9 mouse cellular contexts compared by ENCODE assay signal in genomic region chr5:115633060-115633459, GRCm38 (mm10). TPM values are rescaled to one million over a fixed set of nuclear protein-coding genes. Genes with fewer than 3 reads are reported as not detected.
DNase-seq lines count a peak whose midpoint lies in the region; ATAC-seq and TF ChIP-seq lines count a peak whose summit lies in the region.
"Had no signal": no experiment of that assay in that cellular context is flagged by ENCODE, and none has a peak within 500 bp of the region (broad histone marks: within the 10 kb centered on the region; RNA-seq: fewer than 3 reads in every experiment).

No protein-coding gene starts in this region.

- peaks cover 5% of the 10 kb centered on the region; the same call in 1 of the 2 replicates for H3K36me3 ChIP-seq in kidney, embryonic 14.5 days (ENCODE audit: control insufficient read depth, insufficient read depth, low read length)
- H3K36me3 ChIP-seq in hindbrain, embryonic 13.5 days, result peaks cover 8% of the 10 kb centered on the region
- H3K36me3 ChIP-seq in midbrain, embryonic 13.5 days, result peaks cover 7% of the 10 kb centered on the region

- ATAC-seq in kidney, embryonic 14.5 days (ENCODE audit: low FRiP score, low TSS enrichment), result no peak
- ATAC-seq in hindbrain, embryonic 13.5 days (ENCODE audit: low FRiP score), result no peak
- ATAC-seq in midbrain, embryonic 13.5 days, result no peak
- no peak for ATAC-seq in CD4-positive, CD25-positive, alpha-beta regulatory T cell, adult 4 months

- no peaks in the 10 kb centered on the region for H3K9me3 ChIP-seq in kidney, embryonic 14.5 days (ENCODE audit: control insufficient read depth, low read length)
- H3K9me3 ChIP-seq in hindbrain, embryonic 13.5 days, result no peaks in the 10 kb centered on the region
- H3K9me3 ChIP-seq in midbrain, embryonic 13.5 days, result no peaks in the 10 kb centered on the region

- TF ChIP-seq POLR2A in bone marrow, adult 2 months (IDR thresholded peaks at IDR 0.05; ENCODE audit: borderline replicate concordance, control insufficient read depth, low read depth, low read length), result no peak

- TF ChIP-seq CTCF in bone marrow, adult 2 months (IDR thresholded peaks at IDR 0.05; ENCODE audit: control insufficient read depth, insufficient read depth, low read length), result no peak

- H3K4me2 ChIP-seq in kidney, embryonic 14.5 days (replicated peaks; ENCODE audit: low read depth, low read length), result peak overlapping the region; percentile 77
- H3K4me2 ChIP-seq in hindbrain, embryonic 13.5 days, result peak overlapping the region; percentile 87
- H3K4me2 ChIP-seq in midbrain, embryonic 13.5 days (replicated peaks), result peak overlapping the region; percentile 82

- peak overlapping the region; percentile 81 for H3K4me3 ChIP-seq in kidney, embryonic 14.5 days (ENCODE audit: low read length)
- peak overlapping the region; percentile 86 for H3K4me3 ChIP-seq in bone marrow, adult 2 months (replicated peaks; ENCODE audit: control insufficient read depth, low read depth, low read length)
- H3K4me3 ChIP-seq in hindbrain, embryonic 13.5 days, result peak overlapping the region; percentile 93
- peak overlapping the region; percentile 87 for H3K4me3 ChIP-seq in midbrain, embryonic 13.5 days (replicated peaks)

- 69% methylated on average over 4 of the region's 4 CpGs for WGBS in kidney, embryonic 14.5 days
- 70% methylated on average over 4 of the region's 4 CpGs for WGBS in bone marrow, adult 2 months
- 61% methylated on average over 4 of the region's 4 CpGs for WGBS in hindbrain, embryonic 13.5 days
- 43% methylated on average over 4 of the region's 4 CpGs for WGBS in midbrain, embryonic 13.5 days

- H3K9ac ChIP-seq in kidney, embryonic 14.5 days (ENCODE audit: low read depth, low read length), result peak overlapping the region; percentile 94; the same call in 1 of the 2 replicates
- H3K9ac ChIP-seq in hindbrain, embryonic 13.5 days, result peak overlapping the region; percentile 90
- H3K9ac ChIP-seq in midbrain, embryonic 13.5 days (replicated peaks), result peak overlapping the region; percentile 94

- no peak for DNase-seq in kidney, postnatal 10 days
- DNase-seq in cerebellum, postnatal 36 days, result no peak
- DNase-seq in layer of hippocampus, adult 18-20 months (ENCODE audit: low spot score in 2 of 2), result no peak
- DNase-seq: gastrocnemius, postnatal 36 days had no signal

- peaks cover 10% of the 10 kb centered on the region for H3K4me1 ChIP-seq in kidney, embryonic 14.5 days (ENCODE audit: control insufficient read depth, insufficient read depth, low read length)
- H3K4me1 ChIP-seq in bone marrow, adult 2 months (ENCODE audit: control insufficient read depth, insufficient read depth, low read length), result peaks cover 14% of the 10 kb centered on the region
- peaks cover 60% of the 10 kb centered on the region for H3K4me1 ChIP-seq in hindbrain, embryonic 13.5 days (replicated peaks)
- peaks cover 54% of the 10 kb centered on the region for H3K4me1 ChIP-seq in midbrain, embryonic 13.5 days (replicated peaks)

- no peaks in the 10 kb centered on the region for H3K27me3 ChIP-seq in kidney, embryonic 14.5 days (ENCODE audit: control insufficient read depth, insufficient read depth, low read length)
- no peaks in the 10 kb centered on the region for H3K27me3 ChIP-seq in hindbrain, embryonic 13.5 days
- no peaks in the 10 kb centered on the region for H3K27me3 ChIP-seq in midbrain, embryonic 13.5 days

- H3K27ac ChIP-seq in kidney, embryonic 14.5 days (ENCODE audit: low read depth, low read length), result no peak overlapping the region
- peak overlapping the region; percentile 39; the same call in 1 of the 2 replicates for H3K27ac ChIP-seq in bone marrow, adult 2 months (ENCODE audit: control insufficient read depth, insufficient read depth, low read depth, low read length, poor library complexity)
- no peak overlapping the region for H3K27ac ChIP-seq in hindbrain, embryonic 13.5 days
- H3K27ac ChIP-seq in midbrain, embryonic 13.5 days, result no peak overlapping the region

RNA-seq across cellular contexts. Expression of gene Rab35, which starts 1.4 kb away (rescaled TPM):
- 17.7 and 18.6 TPM in 2 replicates for polyA plus RNA-seq in kidney, embryonic 14.5 days (2014; fragmentation: Nextera tagmentation; extraction: Ambion mirVana)
- polyA plus RNA-seq in bone marrow, adult 2 months (2011; ENCODE audit: insufficient read depth, insufficient read length, low replicate concordance, missing spikeins), result 22.3 and 32.5 TPM in 2 replicates
- polyA plus RNA-seq in hindbrain, embryonic 13.5 days (2015; fragmentation: Nextera tagmentation; extraction: Ambion mirVana), result 17.1 and 17.8 TPM in 2 replicates
- polyA plus RNA-seq in midbrain, embryonic 13.5 days (2015; fragmentation: Nextera tagmentation; extraction: Ambion mirVana), result 13.1 and 16.8 TPM in 2 replicates
- 1 to 10 TPM; 7.3 to 8.1 TPM for polyA plus RNA-seq in CD4-positive, CD25-positive, alpha-beta regulatory T cell, adult 4 months (2017; shearing (Covaris generic))
- 100 to 1,000 TPM in 1 of 2 experiments, 10 to 100 TPM in 1; 97.7 to 100 TPM for total RNA-seq in layer of hippocampus, adult 18-20 months (2021)
